Mouse (Mus musculus) liver, adult 2 months (tissue): ENCODE results near the gene Srxn1. TPM values are rescaled to one million over a fixed set of nuclear protein-coding genes. Genes with fewer than 3 reads are reported as not detected.

Experiments used
- DNase-seq: peaks from one replicate; pipeline ENCODE4 v3.0.0-alpha.2; 2011; ENCODE audit warnings: low read depth, low spot score; ENCODE audit errors: extremely low read depth
- H3K27ac ChIP-seq: fragments of 200-500 bp; replicated peaks from 2 replicates; pipeline ENCODE4 v1.5.1; 2012; ENCODE audit warnings: low read depth, mild to moderate bottlenecking, control low read depth, inconsistent platforms, low read length; ENCODE audit not compliant: insufficient read depth
- H3K27me3 ChIP-seq: fragments of 200-500 bp; 2 replicates; pipeline ENCODE4 v1.6.1; 2012; ENCODE audit warnings: mild to moderate bottlenecking, moderate library complexity, low read length, inconsistent platforms; ENCODE audit not compliant: control insufficient read depth, insufficient read depth
- H3K36me3 ChIP-seq: fragments of 200-500 bp; 2 replicates; pipeline ENCODE4 v1.6.1; 2012; ENCODE audit warnings: low read length, inconsistent platforms; ENCODE audit not compliant: control insufficient read depth, insufficient read depth
- H3K4me1 ChIP-seq: fragments of 200-500 bp; 2 replicates; pipeline ENCODE4 v1.6.1; 2011; ENCODE audit warnings: low read length; ENCODE audit not compliant: control insufficient read depth, insufficient read depth
- H3K4me3 ChIP-seq: fragments of 200-500 bp; 2 replicates; pipeline ENCODE4 v1.5.1; 2011; ENCODE audit warnings: low read depth, mild to moderate bottlenecking, control low read depth, low read length, moderate library complexity; ENCODE audit not compliant: insufficient read depth
- H3K79me2 ChIP-seq: fragments of 200-500 bp; 2 replicates; pipeline ENCODE4 v1.6.1; 2012; ENCODE audit warnings: inconsistent platforms, mild to moderate bottlenecking, low read length, moderate library complexity; ENCODE audit not compliant: control insufficient read depth, insufficient read depth
- H3K9ac ChIP-seq: fragments of 200-500 bp; 2 replicates; pipeline ENCODE4 v1.6.1; 2012; ENCODE audit warnings: low read depth, mild to moderate bottlenecking, control low read depth, inconsistent platforms, low read length
- CTCF ChIP-seq: fragments of 200-500 bp; IDR thresholded peaks from 2 replicates; pipeline ENCODE4 v1.5.1; 2011; ENCODE audit warnings: low read depth, low read length, control low read depth
- POLR2A ChIP-seq: fragments of 200-500 bp; IDR thresholded peaks from 2 replicates; pipeline ENCODE4 v1.6.1; 2011; ENCODE audit warnings: low read length, control low read depth; ENCODE audit not compliant: insufficient read depth; ENCODE audit errors: extremely low read depth
- WGBS: fragments of 180-500 bp; shearing (Covaris S2); methylation state at CpG from one replicate; pipeline ENCODE4 v1.1.7; 2018; 5-methylcytosine and 5-hydroxymethylcytosine counted together
- polyA plus RNA-seq: library from polyadenylated mRNA; depleted of rRNA; stranded (reverse); fragments of >200 nt; gene quantifications from 2 replicates; pipeline ENCODE4 v1.2.3, GENCODE M21; 2012
- total RNA-seq: library from RNA; depleted of rRNA; stranded (reverse); fragments of >200 nt; gene quantifications from 2 replicates; pipeline ENCODE4 v1.2.3, GENCODE M21; 2014

The Srxn1 gene
- total and polyA plus RNA-seq, 2 experiments = 24.0 to 89.1 TPM

DNA sequence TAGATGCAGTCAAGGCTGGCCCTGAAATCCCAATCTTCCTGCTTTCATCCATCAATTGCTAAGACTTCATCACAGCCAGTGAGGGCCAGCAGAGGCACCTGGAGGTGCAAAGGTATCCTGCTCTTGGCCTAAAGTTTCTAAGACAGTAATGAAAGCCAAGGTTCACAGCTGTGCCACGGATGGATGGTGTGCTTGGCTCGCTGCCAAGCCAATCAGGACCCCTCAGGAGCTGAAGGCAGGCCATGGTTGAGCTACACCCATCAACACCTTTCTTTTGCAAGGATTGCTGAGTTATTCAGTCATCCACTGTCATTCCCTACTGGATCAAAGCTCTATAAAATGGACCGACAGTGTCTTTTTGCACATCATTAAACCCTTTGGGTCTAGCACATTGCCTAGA is 5.8 kb upstream of the Srxn1 start:
- H3K9ac ChIP-seq = no peak overlapping the region
- 60% methylated on average over 3 of the region's 3 CpGs for WGBS
- no peaks in the 10 kb centered on the region for H3K79me2 ChIP-seq
- DNase-seq = no peak
- H3K27me3 ChIP-seq = no peaks in the 10 kb centered on the region; the same call in 1 of the 2 replicates
- no peak overlapping the region for H3K4me3 ChIP-seq
- no peak overlapping the region for H3K27ac ChIP-seq
- TF ChIP-seq CTCF = no peak
- TF ChIP-seq POLR2A = no peak
- no peaks in the 10 kb centered on the region for H3K36me3 ChIP-seq
- no peaks in the 10 kb centered on the region for H3K4me1 ChIP-seq

GRCm38 (mm10) chr2:152101761-152102160 is 3.6 kb upstream of the Srxn1 start:
- H3K4me1 ChIP-seq = peaks cover 12% of the 10 kb centered on the region
- no peaks in the 10 kb centered on the region for H3K36me3 ChIP-seq
- H3K27me3 ChIP-seq = no peaks in the 10 kb centered on the region; the same call in 1 of the 2 replicates
- 43% methylated on average over 13 of the region's 13 CpGs for WGBS
- H3K4me3 ChIP-seq = no peak overlapping the region
- TF ChIP-seq POLR2A (no peak), CTCF (no peak)
- no peaks in the 10 kb centered on the region; the same call in 1 of the 2 replicates for H3K79me2 ChIP-seq
- H3K27ac ChIP-seq = no peak overlapping the region
- no peak for DNase-seq
- H3K9ac ChIP-seq = no peak overlapping the region

DNA sequence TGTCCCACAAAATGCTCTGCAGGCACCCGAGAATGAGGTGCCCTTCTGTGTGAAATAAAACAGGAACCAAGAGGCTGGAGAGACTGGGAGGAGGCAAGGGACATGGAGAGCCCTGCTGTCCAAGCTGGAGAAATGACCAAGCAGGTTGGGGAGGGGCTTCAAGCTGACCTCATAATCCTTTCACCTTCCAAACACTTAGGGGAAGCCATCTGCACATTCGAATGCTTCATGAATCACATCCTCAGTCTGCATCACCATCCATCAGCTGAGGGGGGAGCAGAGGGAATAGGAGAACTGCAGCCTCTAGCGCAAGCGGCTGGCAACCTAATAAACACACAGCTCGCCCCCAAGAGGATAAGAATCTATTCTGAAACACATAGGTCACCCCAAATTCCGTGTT is 2.9 kb upstream of the Srxn1 start:
- DNase-seq = no peak
- H3K27me3 ChIP-seq = no peaks in the 10 kb centered on the region; the same call in 1 of the 2 replicates

GRCm38 (mm10) chr2:152104711-152105317 is 502 bp upstream of the Srxn1 start:
- Histone ChIP-seq H3K9ac (peak overlapping the region; percentile 94), H3K27ac (peak overlapping the region; percentile 87), H3K4me1 (peaks cover 12% of the 10 kb centered on the region), H3K36me3 (no peaks in the 10 kb centered on the region; the same call in 1 of the 2 replicates), H3K27me3 (no peaks in the 10 kb centered on the region; the same call in 1 of the 2 replicates), H3K79me2 (no peaks in the 10 kb centered on the region; the same call in 1 of the 2 replicates), H3K4me3 (peak overlapping the region; percentile 74)
- TF ChIP-seq POLR2A (no peak), CTCF (no peak)
- 24% methylated on average over 17 of the region's 17 CpGs for WGBS
- DNase-seq = peak; percentile 26

More for the DNA sequence above, 2.9 kb upstream of the Srxn1 start:
- 70% methylated on average over 6 of the region's 6 CpGs for WGBS
- no peak overlapping the region for H3K9ac ChIP-seq
- TF ChIP-seq CTCF = no peak
- no peak for TF ChIP-seq POLR2A
- H3K36me3 ChIP-seq = no peaks in the 10 kb centered on the region
- H3K79me2 ChIP-seq = no peaks in the 10 kb centered on the region; the same call in 1 of the 2 replicates
- H3K4me1 ChIP-seq = peaks cover 12% of the 10 kb centered on the region
- no peak overlapping the region for H3K4me3 ChIP-seq
- no peak overlapping the region for H3K27ac ChIP-seq

GRCm38 (mm10) chr2:152106225-152106595 is 894 bp downstream of the Srxn1 start:
- H3K27ac ChIP-seq = no peak overlapping the region; the same call in 1 of the 2 replicates
- no peak for TF ChIP-seq POLR2A
- TF ChIP-seq CTCF = no peak
- no peak for DNase-seq
- peaks cover 12% of the 10 kb centered on the region for H3K4me1 ChIP-seq
- H3K36me3 ChIP-seq = no peaks in the 10 kb centered on the region; the same call in 1 of the 2 replicates
- no peaks in the 10 kb centered on the region; the same call in 1 of the 2 replicates for H3K79me2 ChIP-seq
- peak overlapping the region; percentile 74 for H3K4me3 ChIP-seq
- no peaks in the 10 kb centered on the region for H3K27me3 ChIP-seq
- WGBS = 62% methylated on average over 3 of the region's 3 CpGs
- no peak overlapping the region for H3K9ac ChIP-seq

DNA sequence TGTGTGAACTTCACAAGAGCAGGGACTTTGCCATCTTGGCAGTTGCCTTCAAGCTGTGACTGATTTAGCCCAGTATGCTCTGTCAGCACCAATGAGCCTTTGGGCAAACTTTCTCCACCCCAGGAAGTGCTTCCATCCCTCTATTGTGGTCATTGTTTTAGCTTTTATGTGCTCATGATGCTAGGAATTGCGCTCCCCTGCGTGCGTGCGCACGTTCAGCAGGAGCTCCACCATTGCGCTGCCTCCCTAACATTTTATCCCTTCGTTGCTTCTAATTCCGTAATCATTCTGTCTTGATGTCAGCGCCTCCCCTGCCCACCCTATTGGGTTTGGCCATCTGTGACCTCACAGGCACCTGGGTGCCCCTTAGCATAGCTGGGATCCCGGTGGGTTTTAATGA is 1.3 kb downstream of the Srxn1 start:
- H3K27ac ChIP-seq = no peak overlapping the region
- TF ChIP-seq POLR2A (no peak), CTCF (no peak)
- DNase-seq = no peak
- H3K9ac ChIP-seq = no peak overlapping the region
- H3K27me3 ChIP-seq = no peaks in the 10 kb centered on the region
- H3K4me3 ChIP-seq = no peak overlapping the region
- no peaks in the 10 kb centered on the region; the same call in 1 of the 2 replicates for H3K36me3 ChIP-seq
- peaks cover 12% of the 10 kb centered on the region for H3K4me1 ChIP-seq
- H3K79me2 ChIP-seq = no peaks in the 10 kb centered on the region; the same call in 1 of the 2 replicates
- WGBS = 97% methylated on average over 10 of the region's 10 CpGs
